Mouse (Mus musculus) limb, embryonic 11.5 days (tissue): ENCODE measurements at regions not wholly inside any gene's neighbourhood (a gene's known extent, or its start where the extent isn't known, plus 50 kb on each side); places are given as distances from the start of the nearest gene placed in this dataset.

Source experiments
- ATAC-seq: fragments of 200-750 bp; cut with Nextera tagmentation; 2 replicates; pipeline ENCODE4 v1.8.0; 2017; ENCODE audit warnings: low read depth; ENCODE audit not compliant: insufficient number of reproducible peaks, low FRiP score, low TSS enrichment
- DNase-seq: peaks from one replicate; pipeline ENCODE4 v3.0.0-alpha.2; 2015; ENCODE audit warnings: low spot score
- H3K27ac ChIP-seq: fragments of 300-500 bp; sonication (generic); replicated peaks from 2 replicates; pipeline ENCODE4 v1.5.1; 2014; ENCODE audit warnings: low read depth, mild to moderate bottlenecking, low read length
- H3K27me3 ChIP-seq: fragments of 300-500 bp; sonication (generic); 2 replicates; pipeline ENCODE4 v1.6.1; 2014; ENCODE audit warnings: mild to moderate bottlenecking, low read length, mixed read lengths; ENCODE audit not compliant: control insufficient read depth, insufficient read depth
- H3K36me3 ChIP-seq: fragments of 300-500 bp; sonication (generic); 2 replicates; pipeline ENCODE4 v1.6.1; 2014; ENCODE audit warnings: mild to moderate bottlenecking, low read length, moderate library complexity, mixed read lengths; ENCODE audit not compliant: control insufficient read depth, insufficient read depth
- H3K4me1 ChIP-seq: fragments of 300-500 bp; sonication (generic); 2 replicates; pipeline ENCODE4 v1.6.1; 2014; ENCODE audit warnings: low read length, mixed read lengths; ENCODE audit not compliant: control insufficient read depth, insufficient read depth
- H3K4me2 ChIP-seq: fragments of 300-500 bp; sonication (generic); 2 replicates; pipeline ENCODE4 v1.6.1; 2014; ENCODE audit warnings: low read depth, mild to moderate bottlenecking, moderate library complexity; ENCODE audit not compliant: severe bottlenecking
- H3K4me3 ChIP-seq: fragments of 300-500 bp; sonication (generic); 2 replicates; pipeline ENCODE4 v1.5.1; 2014; ENCODE audit warnings: low read depth, low read length
- H3K9ac ChIP-seq: fragments of 300-500 bp; sonication (generic); 2 replicates; pipeline ENCODE4 v1.6.1; 2014; ENCODE audit warnings: mild to moderate bottlenecking, low read length
- H3K9me3 ChIP-seq: fragments of 300-500 bp; sonication (generic); 2 replicates; pipeline ENCODE4 v1.6.1; 2016; ENCODE audit warnings: low read length; ENCODE audit not compliant: control insufficient read depth
- WGBS: fragments of 180-500 bp; shearing (Covaris S2); extraction: QIAGEN DNeasy Blood & Tissue Kit; methylation state at CpG from one replicate; pipeline ENCODE4 v1.1.7; 2014; 5-methylcytosine and 5-hydroxymethylcytosine counted together

- no peaks in the 10 kb centered on the region for H3K4me1 ChIP-seq
- 67% methylated on average over 1 of the region's 1 CpGs for WGBS
- no peak overlapping the region for H3K27ac ChIP-seq
- no peak overlapping the region for H3K4me3 ChIP-seq
- DNase-seq: no peak
- no peak for ATAC-seq
- H3K4me2 ChIP-seq: no peak overlapping the region
- H3K9me3 ChIP-seq: no peaks in the 10 kb centered on the region
- no peaks in the 10 kb centered on the region for H3K27me3 ChIP-seq
- no peaks in the 10 kb centered on the region for H3K36me3 ChIP-seq
- no peak overlapping the region for H3K9ac ChIP-seq
These were observed 416.6 kb downstream of the Brinp2 start for GRCm38 (mm10) chr1:157939516-157939915.

- Histone ChIP-seq H3K27me3 (no peaks in the 10 kb centered on the region), H3K4me3 (no peak overlapping the region), H3K27ac (no peak overlapping the region), H3K4me2 (no peak overlapping the region), H3K9me3 (no peaks in the 10 kb centered on the region), H3K36me3 (no peaks in the 10 kb centered on the region), H3K9ac (no peak overlapping the region), H3K4me1 (no peaks in the 10 kb centered on the region)
- 49% methylated on average over 3 of the region's 3 CpGs for WGBS
- ATAC-seq (no peak), DNase-seq (no peak)
These were observed 415.8 kb downstream of the Brinp2 start for GRCm38 (mm10) chr1:157940331-157940758.

- Histone ChIP-seq H3K4me3 (no peak overlapping the region), H3K27ac (no peak overlapping the region), H3K4me1 (no peaks in the 10 kb centered on the region), H3K27me3 (no peaks in the 10 kb centered on the region), H3K9me3 (no peaks in the 10 kb centered on the region), H3K4me2 (no peak overlapping the region), H3K9ac (no peak overlapping the region), H3K36me3 (no peaks in the 10 kb centered on the region)
- peak; percentile 24 for DNase-seq
- WGBS: 19% methylated on average over 4 of the region's 4 CpGs
- ATAC-seq: peak; percentile 67; the same call in 1 of the 2 replicates
These were observed 398.6 kb downstream of the Brinp2 start for GRCm38 (mm10) chr1:157957506-157957905.

- 78% methylated on average over 3 of the region's 3 CpGs for WGBS
- no peaks in the 10 kb centered on the region for H3K9me3 ChIP-seq
- no peaks in the 10 kb centered on the region for H3K36me3 ChIP-seq
- no peak overlapping the region for H3K4me2 ChIP-seq
- H3K9ac ChIP-seq: no peak overlapping the region
- no peaks in the 10 kb centered on the region for H3K27me3 ChIP-seq
- H3K4me3 ChIP-seq: no peak overlapping the region
- H3K27ac ChIP-seq: no peak overlapping the region
- DNase-seq (no peak), ATAC-seq (no peak)
- H3K4me1 ChIP-seq: no peaks in the 10 kb centered on the region
These were observed 391.7 kb downstream of the Brinp2 start for GRCm38 (mm10) chr1:157964461-157964860.

- Histone ChIP-seq H3K4me1 (no peaks in the 10 kb centered on the region), H3K27ac (no peak overlapping the region), H3K9ac (no peak overlapping the region), H3K27me3 (no peaks in the 10 kb centered on the region), H3K9me3 (no peaks in the 10 kb centered on the region), H3K4me2 (no peak overlapping the region), H3K36me3 (no peaks in the 10 kb centered on the region), H3K4me3 (no peak overlapping the region)
- 59% methylated on average over 6 of the region's 6 CpGs for WGBS
- DNase-seq: no peak
- ATAC-seq: no peak
These were observed 386.5 kb downstream of the Brinp2 start for GRCm38 (mm10) chr1:157969635-157970111.

GRCm38 (mm10) chr1:157973373-157974232, 382.5 kb downstream of the Brinp2 start:
- no peak overlapping the region for H3K4me3 ChIP-seq
- H3K4me1 ChIP-seq: no peaks in the 10 kb centered on the region
- no peaks in the 10 kb centered on the region for H3K36me3 ChIP-seq
- no peak overlapping the region for H3K27ac ChIP-seq
- 61% methylated on average over 10 of the region's 10 CpGs for WGBS
- no peaks in the 10 kb centered on the region for H3K27me3 ChIP-seq
- H3K9me3 ChIP-seq: no peaks in the 10 kb centered on the region
- no peak overlapping the region for H3K4me2 ChIP-seq
- no peak for ATAC-seq
- no peak for DNase-seq
- no peak overlapping the region for H3K9ac ChIP-seq

- no peak overlapping the region for H3K4me3 ChIP-seq
- no peak for ATAC-seq
- H3K9ac ChIP-seq: no peak overlapping the region
These were observed 381.5 kb downstream of the Brinp2 start for GRCm38 (mm10) chr1:157974656-157975055.

GRCm38 (mm10) chr1:158019161-158019560, 337.0 kb downstream of the Brinp2 start:
- WGBS: 24% methylated on average over 7 of the region's 7 CpGs
- ATAC-seq: no peak
- Histone ChIP-seq H3K9ac (no peak overlapping the region), H3K27ac (no peak overlapping the region), H3K4me3 (no peak overlapping the region), H3K4me1 (no peaks in the 10 kb centered on the region), H3K9me3 (no peaks in the 10 kb centered on the region), H3K36me3 (no peaks in the 10 kb centered on the region), H3K4me2 (no peak overlapping the region), H3K27me3 (no peaks in the 10 kb centered on the region)
- peak; percentile 73 for DNase-seq

More at GRCm38 (mm10) chr1:157974656-157975055, 381.5 kb downstream of the Brinp2 start:
- Histone ChIP-seq H3K4me2 (no peak overlapping the region), H3K9me3 (no peaks in the 10 kb centered on the region), H3K4me1 (no peaks in the 10 kb centered on the region), H3K27ac (no peak overlapping the region), H3K27me3 (no peaks in the 10 kb centered on the region), H3K36me3 (no peaks in the 10 kb centered on the region)
- no peak for DNase-seq
- WGBS: 74% methylated on average over 4 of the region's 4 CpGs
